Mouse (Mus musculus) stomach, embryonic 16.5 days (tissue): ENCODE measurements around the gene Arl5a. TPM values are rescaled to one million over a fixed set of nuclear protein-coding genes. Genes with fewer than 3 reads are reported as not detected.

Experiments used
- ATAC-seq: fragments of 200-750 bp; cut with Nextera tagmentation; 2 replicates; pipeline ENCODE4 v1.8.0; 2017; ENCODE audit warnings: moderate number of reproducible peaks, moderate TSS enrichment; ENCODE audit not compliant: insufficient read depth, low FRiP score
- H3K27ac ChIP-seq: fragments of 300-500 bp; sonication (generic); 2 replicates; pipeline ENCODE4 v1.5.1; 2014; ENCODE audit warnings: low read length
- H3K27me3 ChIP-seq: fragments of 300-500 bp; sonication (generic); 2 replicates; pipeline ENCODE4 v1.6.1; 2014; ENCODE audit warnings: low read length, control low read depth, mixed read lengths; ENCODE audit not compliant: control insufficient read depth, insufficient read depth
- H3K36me3 ChIP-seq: fragments of 300-500 bp; sonication (generic); 2 replicates; pipeline ENCODE4 v1.6.1; 2014; ENCODE audit warnings: low read length; ENCODE audit not compliant: control insufficient read depth, insufficient read depth
- H3K4me1 ChIP-seq: fragments of 300-500 bp; sonication (generic); 2 replicates; pipeline ENCODE4 v1.6.1; 2014; ENCODE audit warnings: low read length, control low read depth, mixed read lengths; ENCODE audit not compliant: control insufficient read depth, insufficient read depth
- H3K4me2 ChIP-seq: fragments of 300-500 bp; sonication (generic); 2 replicates; pipeline ENCODE4 v1.6.1; 2014; ENCODE audit warnings: low read depth, low read length, mixed read lengths
- H3K4me3 ChIP-seq: fragments of 300-500 bp; sonication (generic); replicated peaks from 2 replicates; pipeline ENCODE4 v1.5.1; 2014; ENCODE audit warnings: mild to moderate bottlenecking, low read length
- H3K9ac ChIP-seq: fragments of 300-500 bp; sonication (generic); 2 replicates; pipeline ENCODE4 v1.6.1; 2014; ENCODE audit warnings: low read length
- H3K9me3 ChIP-seq: fragments of 300-500 bp; sonication (generic); replicated peaks from 2 replicates; pipeline ENCODE4 v1.6.1; 2016; ENCODE audit warnings: low read length, control low read depth; ENCODE audit not compliant: control insufficient read depth
- WGBS: fragments of 180-500 bp; shearing (Covaris S2); extraction: QIAGEN DNeasy Blood & Tissue Kit; methylation state at CpG from one replicate; pipeline ENCODE4 v1.1.7; 2014; 5-methylcytosine and 5-hydroxymethylcytosine counted together
- polyA plus RNA-seq: library from polyadenylated mRNA; unstranded; fragments of >200 nt; fragmentation: Nextera tagmentation; extraction: Ambion mirVana; gene quantifications from 2 replicates; pipeline ENCODE4 v1.2.1, GENCODE M21; 2015

Gene Arl5a
- polyA plus RNA-seq, 1 experiment from 2014 or later: 25.1 TPM

GRCm38 (mm10) chr2:52446648-52447047 is 21.9 kb upstream of the Arl5a start:
- Histone ChIP-seq H3K4me1 (peaks cover 6% of the 10 kb centered on the region), H3K4me2 (no peak overlapping the region), H3K9ac (no peak overlapping the region), H3K9me3 (no peaks in the 10 kb centered on the region), H3K27me3 (no peaks in the 10 kb centered on the region), H3K36me3 (no peaks in the 10 kb centered on the region), H3K27ac (no peak overlapping the region), H3K4me3 (no peak overlapping the region)
- WGBS: 69% methylated on average over 5 of the region's 5 CpGs
- ATAC-seq: no peak

- peak; percentile 44; the same call in 1 of the 2 replicates for ATAC-seq
Observed at GRCm38 (mm10) chr2:52442125-52442524, 17.4 kb upstream of the Arl5a start.

GRCm38 (mm10) chr2:52440420-52441015 is 15.8 kb upstream of the Arl5a start:
- H3K9me3 ChIP-seq: no peaks in the 10 kb centered on the region

More at GRCm38 (mm10) chr2:52442125-52442524, 17.4 kb upstream of the Arl5a start:
- H3K27me3 ChIP-seq: no peaks in the 10 kb centered on the region
- H3K4me1 ChIP-seq: peaks cover 6% of the 10 kb centered on the region
- no peak overlapping the region for H3K4me3 ChIP-seq
- no peaks in the 10 kb centered on the region for H3K36me3 ChIP-seq
- no peak overlapping the region for H3K9ac ChIP-seq
- H3K4me2 ChIP-seq: no peak overlapping the region
- 29% methylated on average over 5 of the region's 5 CpGs for WGBS
- peak overlapping the region; percentile 53 for H3K27ac ChIP-seq
- H3K9me3 ChIP-seq: no peaks in the 10 kb centered on the region

GRCm38 (mm10) chr2:52438437-52438836 is 13.7 kb upstream of the Arl5a start:
- no peak overlapping the region for H3K4me2 ChIP-seq
- H3K36me3 ChIP-seq: no peaks in the 10 kb centered on the region
- H3K27ac ChIP-seq: no peak overlapping the region
- no peaks in the 10 kb centered on the region for H3K9me3 ChIP-seq
- no peak for ATAC-seq
- H3K4me1 ChIP-seq: peaks cover 6% of the 10 kb centered on the region
- no peak overlapping the region for H3K4me3 ChIP-seq
- no peaks in the 10 kb centered on the region for H3K27me3 ChIP-seq
- H3K9ac ChIP-seq: no peak overlapping the region
- WGBS: 86% methylated on average over 4 of the region's 4 CpGs

More at GRCm38 (mm10) chr2:52440420-52441015, 15.8 kb upstream of the Arl5a start:
- no peaks in the 10 kb centered on the region for H3K36me3 ChIP-seq
- H3K4me3 ChIP-seq: no peak overlapping the region
- H3K9ac ChIP-seq: no peak overlapping the region
- peaks cover 6% of the 10 kb centered on the region for H3K4me1 ChIP-seq
- WGBS: 84% methylated on average over 4 of the region's 4 CpGs
- no peaks in the 10 kb centered on the region for H3K27me3 ChIP-seq
- no peak for ATAC-seq
- no peak overlapping the region for H3K4me2 ChIP-seq
- H3K27ac ChIP-seq: no peak overlapping the region

GRCm38 (mm10) chr2:52438013-52438412 is 13.3 kb upstream of the Arl5a start:
- Histone ChIP-seq H3K27me3 (no peaks in the 10 kb centered on the region), H3K4me2 (no peak overlapping the region), H3K9me3 (no peaks in the 10 kb centered on the region), H3K9ac (no peak overlapping the region), H3K27ac (no peak overlapping the region), H3K4me3 (no peak overlapping the region), H3K4me1 (peaks cover 6% of the 10 kb centered on the region), H3K36me3 (no peaks in the 10 kb centered on the region)
- 36% methylated on average over 6 of the region's 6 CpGs for WGBS
- peak; percentile 56 for ATAC-seq

GRCm38 (mm10) chr2:52435919-52436632 is 11.4 kb upstream of the Arl5a start:
- Histone ChIP-seq H3K4me1 (no peaks in the 10 kb centered on the region), H3K27ac (no peak overlapping the region), H3K9ac (no peak overlapping the region), H3K27me3 (no peaks in the 10 kb centered on the region), H3K36me3 (no peaks in the 10 kb centered on the region), H3K4me2 (no peak overlapping the region), H3K4me3 (no peak overlapping the region), H3K9me3 (no peaks in the 10 kb centered on the region)
- 51% methylated on average over 14 of the region's 14 CpGs for WGBS
- no peak for ATAC-seq

- Histone ChIP-seq H3K9ac (no peak overlapping the region), H3K27ac (no peak overlapping the region), H3K36me3 (no peaks in the 10 kb centered on the region), H3K4me3 (no peak overlapping the region), H3K27me3 (no peaks in the 10 kb centered on the region), H3K4me2 (no peak overlapping the region), H3K9me3 (no peaks in the 10 kb centered on the region), H3K4me1 (no peaks in the 10 kb centered on the region)
- WGBS: 51% methylated on average over 7 of the region's 7 CpGs
- ATAC-seq: no peak
Observed at GRCm38 (mm10) chr2:52433365-52433764, 8.7 kb upstream of the Arl5a start.

GRCm38 (mm10) chr2:52427383-52427782 is 2.7 kb upstream of the Arl5a start:
- H3K27ac ChIP-seq: no peak overlapping the region
- 82% methylated on average over 3 of the region's 3 CpGs for WGBS

GRCm38 (mm10) chr2:52426041-52426440 is 1.3 kb upstream of the Arl5a start:
- H3K9me3 ChIP-seq: no peaks in the 10 kb centered on the region
- no peaks in the 10 kb centered on the region for H3K36me3 ChIP-seq
- 80% methylated on average over 3 of the region's 3 CpGs for WGBS
- H3K4me2 ChIP-seq: peak overlapping the region; percentile 80; the same call in 1 of the 2 replicates
- H3K4me1 ChIP-seq: peaks cover 11% of the 10 kb centered on the region
- no peak for ATAC-seq
- H3K4me3 ChIP-seq: no peak overlapping the region
- H3K27ac ChIP-seq: no peak overlapping the region
- no peak overlapping the region for H3K9ac ChIP-seq
- H3K27me3 ChIP-seq: no peaks in the 10 kb centered on the region

More at GRCm38 (mm10) chr2:52427383-52427782, 2.7 kb upstream of the Arl5a start:
- no peak overlapping the region for H3K9ac ChIP-seq
- H3K36me3 ChIP-seq: no peaks in the 10 kb centered on the region
- H3K4me2 ChIP-seq: no peak overlapping the region
- H3K4me1 ChIP-seq: peaks cover 3% of the 10 kb centered on the region
- no peaks in the 10 kb centered on the region for H3K27me3 ChIP-seq
- no peaks in the 10 kb centered on the region for H3K9me3 ChIP-seq
- no peak overlapping the region for H3K4me3 ChIP-seq
- ATAC-seq: no peak
